Mouse (Mus musculus) kidney, embryonic 16.5 days (tissue): ENCODE data around the gene Hoxa9. TPM values are rescaled to one million over a fixed set of nuclear protein-coding genes. Genes with fewer than 3 reads are reported as not detected.

Experiments
- ATAC-seq: fragments of 200-750 bp; cut with Nextera tagmentation; 2 replicates; pipeline ENCODE4 v1.8.0; 2017; ENCODE audit warnings: moderate TSS enrichment; ENCODE audit not compliant: low FRiP score, low TSS enrichment
- H3K27ac ChIP-seq: fragments of 300-500 bp; sonication (generic); 2 replicates; pipeline ENCODE4 v1.5.1; 2014; ENCODE audit warnings: low read length
- H3K27me3 ChIP-seq: fragments of 300-500 bp; sonication (generic); 2 replicates; pipeline ENCODE4 v1.6.1; 2014; ENCODE audit warnings: low read length, control low read depth, mixed read lengths; ENCODE audit not compliant: insufficient read depth
- H3K36me3 ChIP-seq: fragments of 300-500 bp; sonication (generic); 2 replicates; pipeline ENCODE4 v1.6.1; 2014; ENCODE audit warnings: low read length, control low read depth, mixed read lengths; ENCODE audit not compliant: insufficient read depth
- H3K4me1 ChIP-seq: fragments of 300-500 bp; sonication (generic); 2 replicates; pipeline ENCODE4 v1.6.1; 2014; ENCODE audit warnings: low read length, control low read depth, mixed read lengths; ENCODE audit not compliant: insufficient read depth
- H3K4me2 ChIP-seq: fragments of 300-500 bp; sonication (generic); replicated peaks from 2 replicates; pipeline ENCODE4 v1.6.1; 2014; ENCODE audit warnings: low read depth, low read length
- H3K4me3 ChIP-seq: fragments of 300-500 bp; sonication (generic); 2 replicates; pipeline ENCODE4 v1.5.1; 2014; ENCODE audit warnings: mild to moderate bottlenecking, low read length
- H3K9ac ChIP-seq: fragments of 300-500 bp; sonication (generic); replicated peaks from 2 replicates; pipeline ENCODE4 v1.6.1; 2014; ENCODE audit warnings: low read length
- H3K9me3 ChIP-seq: fragments of 300-500 bp; sonication (generic); 2 replicates; pipeline ENCODE4 v1.6.1; 2016; ENCODE audit warnings: low read length, control low read depth
- WGBS: fragments of 180-500 bp; shearing (Covaris S2); extraction: QIAGEN DNeasy Blood & Tissue Kit; methylation state at CpG from one replicate; pipeline ENCODE4 v1.1.7; 2014; 5-methylcytosine and 5-hydroxymethylcytosine counted together
- polyA plus RNA-seq: library from polyadenylated mRNA; unstranded; fragments of >200 nt; fragmentation: Nextera tagmentation; extraction: Ambion mirVana; gene quantifications from 2 replicates; pipeline ENCODE4 v1.2.1, GENCODE M21; 2015

Gene Hoxa9
- polyA plus RNA-seq, 1 experiment from 2014 or later = 56.6 TPM

DNA sequence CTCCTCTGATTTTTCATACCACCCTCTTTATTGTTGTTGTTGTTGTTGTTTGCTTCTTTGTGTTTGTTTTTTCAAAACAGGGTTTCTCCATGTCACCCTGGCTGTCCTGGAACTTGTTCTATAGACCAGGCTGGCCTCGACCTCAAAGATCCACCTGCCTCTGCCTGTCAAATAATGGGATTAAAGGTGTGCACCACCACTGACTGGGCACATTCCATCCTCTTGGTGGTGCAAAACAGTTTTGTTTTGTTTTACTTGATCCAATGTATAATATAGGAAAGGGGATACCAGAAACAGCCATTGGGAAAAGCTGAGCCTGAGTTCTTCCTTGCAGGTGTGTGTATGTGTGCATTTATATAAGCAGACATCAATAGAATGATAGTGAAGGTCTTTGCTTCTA, 44.4 kb downstream of the Hoxa9 start:
- no peaks in the 10 kb centered on the region for H3K9me3 ChIP-seq
- H3K27ac ChIP-seq = no peak overlapping the region
- WGBS = 64% methylated on average over 1 of the region's 1 CpGs

DNA sequence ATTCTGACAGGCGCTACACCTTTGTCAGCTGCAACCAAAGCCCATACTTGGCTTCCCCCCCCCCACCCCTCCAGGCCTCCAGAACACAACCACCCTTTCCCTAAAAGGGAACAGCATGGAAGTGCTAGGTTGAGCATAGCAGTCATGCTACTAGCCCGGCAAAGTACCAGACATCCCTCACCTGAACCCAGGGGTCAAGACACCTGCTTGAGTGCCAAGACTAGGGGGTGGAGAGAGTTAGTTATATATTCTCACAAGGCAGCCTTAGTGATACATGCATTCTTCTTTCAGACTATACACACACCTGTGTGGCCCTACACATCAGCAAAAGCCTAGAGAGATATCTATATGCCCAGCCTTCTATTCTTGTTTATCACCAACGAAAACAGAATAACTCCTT, 45.1 kb downstream of the Hoxa9 start:
- no peaks in the 10 kb centered on the region for H3K9me3 ChIP-seq
- 30% methylated on average over 3 of the region's 3 CpGs for WGBS
- H3K4me2 ChIP-seq = peak overlapping the region; percentile 44
- peak overlapping the region; percentile 97; the same call in 1 of the 2 replicates for H3K27ac ChIP-seq
- no peak overlapping the region for H3K4me3 ChIP-seq
- ATAC-seq = no peak
- peaks cover 2% of the 10 kb centered on the region; the same call in 1 of the 2 replicates for H3K36me3 ChIP-seq
- no peaks in the 10 kb centered on the region for H3K27me3 ChIP-seq
- peaks cover 99% of the 10 kb centered on the region for H3K4me1 ChIP-seq
- no peak overlapping the region for H3K9ac ChIP-seq

More for the DNA sequence above, 44.4 kb downstream of the Hoxa9 start:
- no peak for ATAC-seq
- Histone ChIP-seq H3K4me3 (no peak overlapping the region), H3K36me3 (peaks cover 2% of the 10 kb centered on the region; the same call in 1 of the 2 replicates), H3K27me3 (no peaks in the 10 kb centered on the region), H3K9ac (no peak overlapping the region), H3K4me2 (no peak overlapping the region), H3K4me1 (peaks cover 97% of the 10 kb centered on the region)

DNA sequence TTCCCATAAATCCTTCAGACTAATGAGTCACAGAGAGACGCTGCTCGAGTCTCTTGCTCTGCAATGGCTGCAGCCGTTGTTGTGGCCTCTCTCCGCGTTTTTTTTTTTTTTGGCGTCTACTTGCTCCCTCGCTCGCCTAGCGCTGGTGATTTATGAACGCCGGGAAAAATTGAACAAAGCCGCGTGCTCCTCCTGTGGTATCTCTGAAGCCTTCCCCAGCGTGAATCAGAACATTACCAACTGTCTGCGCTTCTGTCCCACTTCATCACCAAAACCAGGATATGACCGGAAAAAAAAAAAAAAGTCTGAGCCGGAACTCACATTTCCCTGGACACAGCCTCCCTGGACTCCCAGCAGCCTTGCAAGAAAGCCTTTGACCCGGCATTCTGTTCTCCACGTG, 45.7 kb downstream of the Hoxa9 start:
- Histone ChIP-seq H3K9ac (peak overlapping the region; percentile 20), H3K4me2 (peak overlapping the region; percentile 44)

GRCm38 (mm10) chr6:52184668-52185067, 46.2 kb downstream of the Hoxa9 start:
- H3K27ac ChIP-seq = peak overlapping the region; percentile 97
- H3K27me3 ChIP-seq = no peaks in the 10 kb centered on the region
- no peaks in the 10 kb centered on the region for H3K9me3 ChIP-seq
- H3K4me1 ChIP-seq = peaks cover 99% of the 10 kb centered on the region
- H3K4me3 ChIP-seq = no peak overlapping the region
- H3K9ac ChIP-seq = peak overlapping the region; percentile 39
- H3K36me3 ChIP-seq = peaks cover 2% of the 10 kb centered on the region; the same call in 1 of the 2 replicates
- H3K4me2 ChIP-seq = peak overlapping the region; percentile 44
- 25% methylated on average over 6 of the region's 6 CpGs for WGBS
- no peak for ATAC-seq

More for the DNA sequence above, 45.7 kb downstream of the Hoxa9 start:
- no peaks in the 10 kb centered on the region for H3K9me3 ChIP-seq
- H3K36me3 ChIP-seq = peaks cover 2% of the 10 kb centered on the region; the same call in 1 of the 2 replicates
- 2% methylated on average over 19 of the region's 19 CpGs for WGBS
- H3K27ac ChIP-seq = peak overlapping the region; percentile 97
- H3K27me3 ChIP-seq = no peaks in the 10 kb centered on the region
- H3K4me3 ChIP-seq = no peak overlapping the region
- no peak for ATAC-seq
- peaks cover 99% of the 10 kb centered on the region for H3K4me1 ChIP-seq

DNA sequence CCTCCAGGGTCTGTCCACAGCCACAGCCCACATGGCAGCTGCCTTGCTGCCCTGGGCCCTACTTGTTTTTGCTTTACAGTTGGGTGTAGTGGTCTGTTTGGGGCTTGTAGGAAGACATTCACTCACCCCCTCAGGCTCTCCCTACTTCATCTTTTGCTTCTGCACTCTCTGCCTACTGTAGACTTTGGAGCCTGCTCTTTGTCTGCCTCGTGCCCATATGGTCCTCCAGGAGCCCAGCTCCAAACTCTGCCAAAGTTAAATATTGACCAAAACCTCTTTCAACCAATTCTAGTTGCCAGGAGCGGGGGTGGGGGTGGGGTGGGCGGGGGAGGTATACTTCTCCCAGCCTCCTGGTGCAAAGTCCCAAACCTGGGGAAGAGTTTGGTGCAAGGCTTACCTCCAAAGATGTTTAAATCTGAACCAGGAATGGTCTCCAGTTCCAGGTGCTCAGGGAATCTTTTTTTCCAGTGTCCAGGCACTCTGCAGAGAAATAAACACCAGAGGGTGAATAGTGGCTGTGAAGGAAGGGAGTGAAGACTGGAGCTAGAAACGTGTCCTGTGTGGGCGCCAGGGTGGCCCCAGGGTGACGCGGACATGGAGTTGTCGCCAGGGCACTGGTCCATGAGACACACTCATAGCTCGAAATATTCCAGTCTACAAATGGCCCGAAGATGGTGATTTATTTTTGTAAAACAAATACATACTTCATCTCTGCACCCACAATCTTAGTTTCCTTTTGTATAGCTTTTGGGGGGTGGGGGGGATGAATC, 47.4 kb downstream of the Hoxa9 start:
- Histone ChIP-seq H3K9me3 (no peaks in the 10 kb centered on the region), H3K36me3 (no peaks in the 10 kb centered on the region; the same call in 1 of the 2 replicates), H3K4me1 (peaks cover 99% of the 10 kb centered on the region), H3K9ac (peak overlapping the region; percentile 55), H3K27me3 (no peaks in the 10 kb centered on the region), H3K4me2 (peak overlapping the region; percentile 44), H3K4me3 (no peak overlapping the region), H3K27ac (peak overlapping the region; percentile 97)
- ATAC-seq = peak; percentile 72
- 19% methylated on average over 10 of the region's 10 CpGs for WGBS

GRCm38 (mm10) chr6:52182793-52183192, 48.1 kb downstream of the Hoxa9 start:
- H3K27ac ChIP-seq = peak overlapping the region; percentile 97
- WGBS = 21% methylated on average over 1 of the region's 1 CpGs

DNA sequence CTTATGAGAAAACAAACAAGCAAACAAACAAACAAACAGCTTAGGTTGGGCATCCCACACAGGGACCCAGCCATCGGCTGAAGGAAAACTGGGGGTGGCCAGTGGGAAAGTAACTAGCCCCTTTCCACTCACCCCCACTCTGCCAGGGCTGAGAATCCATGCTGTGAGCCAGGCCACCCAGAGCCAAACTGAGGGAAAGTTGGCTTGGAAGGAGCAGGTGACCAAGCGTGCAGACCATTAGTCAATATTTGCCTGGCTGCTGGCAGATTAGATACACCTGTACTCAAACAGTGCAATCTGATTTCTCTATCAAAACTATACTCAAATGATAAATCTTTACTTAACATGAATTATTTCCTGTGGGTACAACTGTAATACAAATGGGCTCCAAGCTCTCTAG, 48.9 kb downstream of the Hoxa9 start:
- H3K4me1 ChIP-seq = peaks cover 93% of the 10 kb centered on the region
- H3K4me3 ChIP-seq = no peak overlapping the region
- H3K27me3 ChIP-seq = no peaks in the 10 kb centered on the region
- no peaks in the 10 kb centered on the region; the same call in 1 of the 2 replicates for H3K36me3 ChIP-seq
- 49% methylated on average over 2 of the region's 2 CpGs for WGBS
- ATAC-seq = no peak
- H3K4me2 ChIP-seq = no peak overlapping the region
- no peak overlapping the region for H3K9ac ChIP-seq
- H3K9me3 ChIP-seq = no peaks in the 10 kb centered on the region
- peak overlapping the region; percentile 61 for H3K27ac ChIP-seq

More at GRCm38 (mm10) chr6:52182793-52183192, 48.1 kb downstream of the Hoxa9 start:
- Histone ChIP-seq H3K27me3 (no peaks in the 10 kb centered on the region), H3K9ac (peak overlapping the region; percentile 55), H3K4me1 (peaks cover 99% of the 10 kb centered on the region), H3K9me3 (no peaks in the 10 kb centered on the region), H3K4me2 (peak overlapping the region; percentile 32), H3K36me3 (no peaks in the 10 kb centered on the region; the same call in 1 of the 2 replicates), H3K4me3 (no peak overlapping the region)
- ATAC-seq = no peak

DNA sequence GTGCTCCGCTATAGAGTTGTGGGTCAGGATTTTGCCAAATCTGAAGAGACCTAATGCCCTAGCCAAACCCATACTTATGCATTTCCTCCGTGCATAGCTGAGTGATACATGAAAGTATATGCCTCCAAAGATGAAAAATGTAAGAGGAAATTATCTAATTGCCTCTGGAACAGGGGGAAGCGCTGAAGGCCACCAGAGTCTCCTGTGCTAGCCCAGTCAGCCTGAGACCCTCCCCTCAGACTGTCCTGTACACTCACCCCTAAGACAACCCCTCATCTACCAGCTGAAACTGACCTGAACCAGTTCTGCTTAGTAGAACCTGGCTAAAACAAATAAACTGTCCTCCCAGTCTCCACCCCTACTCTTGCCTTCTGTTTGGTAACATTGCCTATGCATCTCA, 50.2 kb downstream of the Hoxa9 start:
- H3K36me3 ChIP-seq = no peaks in the 10 kb centered on the region
- WGBS = 39% methylated on average over 3 of the region's 3 CpGs
- no peak for ATAC-seq
- H3K27me3 ChIP-seq = no peaks in the 10 kb centered on the region
- H3K9ac ChIP-seq = peak overlapping the region; percentile 89
- peaks cover 88% of the 10 kb centered on the region for H3K4me1 ChIP-seq
- peak overlapping the region; percentile 63 for H3K4me3 ChIP-seq
- H3K9me3 ChIP-seq = no peaks in the 10 kb centered on the region
- peak overlapping the region; percentile 97 for H3K27ac ChIP-seq
- peak overlapping the region; percentile 72 for H3K4me2 ChIP-seq

GRCm38 (mm10) chr6:52180213-52180710, 50.6 kb downstream of the Hoxa9 start:
- Histone ChIP-seq H3K4me1 (peaks cover 84% of the 10 kb centered on the region), H3K36me3 (no peaks in the 10 kb centered on the region), H3K4me2 (peak overlapping the region; percentile 72), H3K9me3 (no peaks in the 10 kb centered on the region), H3K9ac (peak overlapping the region; percentile 89), H3K27ac (peak overlapping the region; percentile 97), H3K4me3 (peak overlapping the region; percentile 63), H3K27me3 (no peaks in the 10 kb centered on the region)
- ATAC-seq = no peak
- WGBS = 17% methylated on average over 11 of the region's 11 CpGs

DNA sequence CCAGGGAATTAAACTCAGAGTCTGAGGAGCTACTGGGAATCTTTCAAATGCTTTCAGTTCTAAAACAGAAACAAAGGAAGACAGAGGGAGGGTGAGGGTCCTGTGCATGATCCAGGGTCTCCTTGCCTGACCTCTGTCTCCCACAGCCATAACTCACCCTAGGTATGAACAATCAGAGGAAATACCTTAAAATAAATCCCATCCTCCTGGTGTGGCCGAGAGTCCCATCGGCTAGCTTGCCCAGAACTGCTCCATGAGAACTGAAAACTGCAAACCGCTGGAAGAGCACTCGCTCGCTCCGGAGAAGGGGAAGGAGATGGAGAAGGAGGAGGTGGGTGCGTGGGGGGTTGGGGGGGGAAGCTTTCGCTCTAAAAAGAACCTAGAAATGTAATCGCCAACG, 51.2 kb downstream of the Hoxa9 start:
- H3K27me3 ChIP-seq = no peaks in the 10 kb centered on the region

More for the DNA sequence above, 51.2 kb downstream of the Hoxa9 start:
- WGBS = 11% methylated on average over 10 of the region's 10 CpGs
- ATAC-seq = no peak
- Histone ChIP-seq H3K36me3 (no peaks in the 10 kb centered on the region), H3K9ac (peak overlapping the region; percentile 89), H3K4me3 (peak overlapping the region; percentile 63), H3K4me1 (peaks cover 84% of the 10 kb centered on the region), H3K9me3 (no peaks in the 10 kb centered on the region), H3K4me2 (peak overlapping the region; percentile 72), H3K27ac (peak overlapping the region; percentile 97)
